Mouse (Mus musculus) kidney, postnatal 0 days (tissue): Measurements from ENCODE around the gene Npas3. TPM values are rescaled to one million over a fixed set of nuclear protein-coding genes. Genes with fewer than 3 reads are reported as not detected.

ENCODE experiments used
- ATAC-seq: fragments of 200-750 bp; cut with Nextera tagmentation; replicated peaks from 2 replicates; pipeline ENCODE4 v1.8.0; 2017; ENCODE audit warnings: low read depth, moderate number of reproducible peaks, moderate TSS enrichment, moderate library complexity; ENCODE audit not compliant: low FRiP score
- DNase-seq: peaks from one replicate; pipeline ENCODE4 v3.0.0-alpha.2; 2016; ENCODE audit warnings: low spot score
- H3K27ac ChIP-seq: fragments of 300-500 bp; sonication (generic); 2 replicates; pipeline ENCODE4 v1.5.1; 2014; ENCODE audit warnings: mild to moderate bottlenecking
- H3K27me3 ChIP-seq: fragments of 300-500 bp; sonication (generic); 2 replicates; pipeline ENCODE4 v1.6.1; 2014; ENCODE audit warnings: low read length, mixed read lengths; ENCODE audit not compliant: insufficient read depth
- H3K36me3 ChIP-seq: fragments of 300-500 bp; sonication (generic); 2 replicates; pipeline ENCODE4 v1.6.1; 2014; ENCODE audit warnings: low read length, mixed read lengths; ENCODE audit not compliant: insufficient read depth
- H3K4me1 ChIP-seq: fragments of 300-500 bp; sonication (generic); replicated peaks from 2 replicates; pipeline ENCODE4 v1.6.1; 2014; ENCODE audit warnings: antibody characterized with exemption, low read length, mixed read lengths; ENCODE audit not compliant: insufficient read depth
- H3K4me2 ChIP-seq: fragments of 300-500 bp; sonication (generic); 2 replicates; pipeline ENCODE4 v1.6.1; 2014; ENCODE audit warnings: mild to moderate bottlenecking, low read length, moderate library complexity, mixed read lengths
- H3K4me3 ChIP-seq: fragments of 300-500 bp; sonication (generic); replicated peaks from 2 replicates; pipeline ENCODE4 v1.5.1; 2014; ENCODE audit warnings: low read depth, low read length
- H3K9ac ChIP-seq: fragments of 300-500 bp; sonication (generic); 2 replicates; pipeline ENCODE4 v1.6.1; 2014; ENCODE audit warnings: low read depth, low read length
- H3K9me3 ChIP-seq: fragments of 300-500 bp; sonication (generic); replicated peaks from 2 replicates; pipeline ENCODE4 v1.6.1; 2016; ENCODE audit warnings: low read length, inconsistent platforms, mixed read lengths
- CTCF ChIP-seq: IDR thresholded peaks from 2 replicates; pipeline ENCODE4 v1.5.1; 2016; ENCODE audit warnings: antibody characterized with exemption, low read depth, mild to moderate bottlenecking, moderate library complexity
- WGBS: fragments of 180-500 bp; shearing (Covaris S2); extraction: QIAGEN DNeasy Blood & Tissue Kit; methylation state at CpG from one replicate; pipeline ENCODE4 v1.1.7; 2014; 5-methylcytosine and 5-hydroxymethylcytosine counted together
- polyA plus RNA-seq: library from polyadenylated mRNA; unstranded; fragments of >200 nt; fragmentation: Nextera tagmentation; extraction: Ambion mirVana; gene quantifications from 2 replicates; pipeline ENCODE4 v1.2.1, GENCODE M21; 2015

Npas3 gene
- polyA plus RNA-seq, 1 experiment from 2014 or later, result 1.2 TPM

DNA sequence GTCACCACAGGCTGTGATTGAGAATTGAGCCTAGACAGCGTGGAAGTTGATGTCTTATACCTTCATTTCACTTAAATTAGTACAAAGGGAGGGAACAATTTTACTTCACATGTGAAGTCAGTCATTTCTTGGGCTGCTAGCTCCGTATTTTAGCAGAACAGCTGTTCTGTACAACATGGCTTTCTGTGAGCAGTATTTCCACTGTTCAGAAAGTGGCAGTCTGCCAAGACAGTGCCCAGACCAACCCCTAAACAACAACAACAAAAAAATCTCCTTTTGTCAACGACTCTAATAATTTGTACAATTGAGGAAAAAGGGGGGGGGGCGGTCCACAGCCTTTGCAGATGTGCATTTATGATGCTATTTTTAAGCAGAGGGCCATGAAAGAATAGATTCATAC lies 266.4 kb downstream of the Npas3 start:
- no peaks in the 10 kb centered on the region for H3K36me3 ChIP-seq
- WGBS, result 62% methylated on average over 4 of the region's 4 CpGs
- no peaks in the 10 kb centered on the region for H3K4me1 ChIP-seq
- H3K9me3 ChIP-seq, result no peaks in the 10 kb centered on the region
- no peaks in the 10 kb centered on the region for H3K27me3 ChIP-seq
- DNase-seq (no peak), ATAC-seq (no peak)
- no peak overlapping the region for H3K9ac ChIP-seq
- H3K4me3 ChIP-seq, result no peak overlapping the region
- no peak overlapping the region for H3K4me2 ChIP-seq
- H3K27ac ChIP-seq, result no peak overlapping the region
- TF ChIP-seq CTCF, result no peak

DNA sequence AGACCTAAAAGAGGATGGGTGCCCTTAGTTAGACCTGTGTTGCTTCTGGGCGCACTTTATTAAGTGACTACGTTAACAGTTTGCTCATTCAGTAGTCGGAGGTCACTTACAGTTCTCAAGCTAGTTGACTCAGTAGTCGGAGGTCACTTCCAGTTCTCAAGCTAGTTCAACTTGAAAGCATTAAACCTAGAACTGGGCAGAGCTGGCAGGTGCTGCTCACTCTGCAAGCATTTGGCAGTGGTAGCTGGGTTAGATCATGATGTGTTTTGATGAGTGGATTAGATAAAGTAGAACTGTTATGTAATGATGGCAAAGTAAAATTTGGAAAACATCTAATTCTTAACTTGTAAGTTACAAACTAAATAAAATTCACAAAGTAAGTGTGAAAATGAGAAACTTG lies 271.1 kb downstream of the Npas3 start:
- Histone ChIP-seq H3K36me3 (no peaks in the 10 kb centered on the region), H3K4me1 (no peaks in the 10 kb centered on the region), H3K27ac (no peak overlapping the region), H3K4me2 (no peak overlapping the region), H3K4me3 (no peak overlapping the region), H3K27me3 (no peaks in the 10 kb centered on the region), H3K9me3 (no peaks in the 10 kb centered on the region), H3K9ac (no peak overlapping the region)
- WGBS, result 75% methylated on average over 4 of the region's 4 CpGs
- no peak for DNase-seq
- no peak for ATAC-seq
- no peak for TF ChIP-seq CTCF

DNA sequence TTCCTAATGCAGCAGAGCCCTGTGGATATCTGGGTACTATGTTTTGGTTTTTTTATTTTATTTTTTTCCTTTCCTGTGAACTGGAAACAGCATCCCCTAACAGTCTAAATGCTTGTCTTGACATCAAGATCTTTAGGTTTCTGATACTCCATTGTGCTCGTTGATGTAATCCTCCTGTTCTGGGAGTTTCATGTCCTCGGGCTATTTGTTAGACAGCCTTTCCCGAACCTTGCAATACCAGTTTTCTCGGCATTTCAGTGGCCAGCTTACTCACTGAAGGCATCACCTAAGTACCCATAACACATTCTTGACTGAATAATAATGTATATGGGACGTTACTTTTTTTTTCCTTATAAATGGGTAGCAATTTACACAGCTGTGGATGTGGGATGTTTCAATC lies 274.2 kb downstream of the Npas3 start:
- no peak overlapping the region for H3K27ac ChIP-seq
- H3K27me3 ChIP-seq, result no peaks in the 10 kb centered on the region
- WGBS, result 65% methylated on average over 5 of the region's 5 CpGs
- no peaks in the 10 kb centered on the region for H3K4me1 ChIP-seq
- TF ChIP-seq CTCF, result no peak
- H3K36me3 ChIP-seq, result no peaks in the 10 kb centered on the region
- H3K4me2 ChIP-seq, result no peak overlapping the region
- DNase-seq (no peak), ATAC-seq (no peak)
- H3K9ac ChIP-seq, result no peak overlapping the region
- no peaks in the 10 kb centered on the region for H3K9me3 ChIP-seq
- no peak overlapping the region for H3K4me3 ChIP-seq

GRCm38 (mm10) chr12:53527046-53527445 lies 278.6 kb downstream of the Npas3 start:
- Histone ChIP-seq H3K9ac (no peak overlapping the region), H3K27ac (no peak overlapping the region), H3K4me2 (no peak overlapping the region), H3K4me1 (no peaks in the 10 kb centered on the region), H3K4me3 (no peak overlapping the region), H3K27me3 (no peaks in the 10 kb centered on the region), H3K9me3 (no peaks in the 10 kb centered on the region), H3K36me3 (no peaks in the 10 kb centered on the region)
- 90% methylated on average over 3 of the region's 3 CpGs for WGBS
- DNase-seq, result no peak
- TF ChIP-seq CTCF, result no peak
- ATAC-seq, result no peak

GRCm38 (mm10) chr12:53529345-53529744 lies 280.9 kb downstream of the Npas3 start:
- DNase-seq (no peak), ATAC-seq (no peak)
- H3K4me2 ChIP-seq, result no peak overlapping the region
- no peaks in the 10 kb centered on the region for H3K9me3 ChIP-seq
- H3K4me3 ChIP-seq, result no peak overlapping the region
- H3K27me3 ChIP-seq, result no peaks in the 10 kb centered on the region
- TF ChIP-seq CTCF, result no peak
- H3K27ac ChIP-seq, result no peak overlapping the region
- no peaks in the 10 kb centered on the region for H3K36me3 ChIP-seq
- WGBS, result 93% methylated on average over 2 of the region's 2 CpGs
- no peaks in the 10 kb centered on the region for H3K4me1 ChIP-seq
- no peak overlapping the region for H3K9ac ChIP-seq

DNA sequence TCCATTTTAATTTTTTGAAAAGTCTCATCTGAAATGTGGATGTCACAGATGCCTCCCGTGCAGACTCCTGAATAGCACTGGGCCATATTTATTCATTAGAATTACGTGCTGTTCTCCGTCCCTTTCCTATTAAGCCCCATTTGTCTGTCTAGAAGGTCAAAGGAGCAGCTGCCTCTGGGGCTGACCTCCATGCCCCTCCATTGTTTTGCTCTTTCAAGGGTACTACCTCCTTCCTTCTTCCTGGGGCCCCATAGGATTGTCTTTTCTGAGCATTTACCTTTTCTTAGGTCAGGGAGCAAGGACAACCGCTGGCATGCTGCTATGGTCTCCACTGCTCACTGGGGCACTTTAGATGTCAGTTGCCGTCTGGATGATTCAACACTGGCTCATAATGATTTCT lies 288.3 kb downstream of the Npas3 start:
- H3K9ac ChIP-seq, result no peak overlapping the region
- TF ChIP-seq CTCF, result no peak
- ATAC-seq (no peak), DNase-seq (no peak)
- H3K27ac ChIP-seq, result no peak overlapping the region
- H3K9me3 ChIP-seq, result no peaks in the 10 kb centered on the region
- H3K4me3 ChIP-seq, result no peak overlapping the region
- H3K4me1 ChIP-seq, result no peaks in the 10 kb centered on the region
- WGBS, result 60% methylated on average over 5 of the region's 5 CpGs
- no peaks in the 10 kb centered on the region for H3K36me3 ChIP-seq
- no peak overlapping the region for H3K4me2 ChIP-seq
- H3K27me3 ChIP-seq, result no peaks in the 10 kb centered on the region

GRCm38 (mm10) chr12:53556359-53556758 lies 307.9 kb downstream of the Npas3 start:
- no peaks in the 10 kb centered on the region for H3K36me3 ChIP-seq
- no peaks in the 10 kb centered on the region for H3K9me3 ChIP-seq

More at GRCm38 (mm10) chr12:53556359-53556758, 307.9 kb downstream of the Npas3 start:
- no peak overlapping the region for H3K9ac ChIP-seq
- no peak for ATAC-seq
- H3K4me1 ChIP-seq, result no peaks in the 10 kb centered on the region
- H3K27me3 ChIP-seq, result no peaks in the 10 kb centered on the region
- 88% methylated on average over 2 of the region's 2 CpGs for WGBS
- TF ChIP-seq CTCF, result no peak
- no peak for DNase-seq
- H3K27ac ChIP-seq, result no peak overlapping the region
- H3K4me2 ChIP-seq, result no peak overlapping the region
- H3K4me3 ChIP-seq, result no peak overlapping the region
